Mouse (Mus musculus) hindbrain, embryonic 14.5 days (tissue): Measurements from ENCODE around the gene Iqcj. TPM values are rescaled to one million over a fixed set of nuclear protein-coding genes. Genes with fewer than 3 reads are reported as not detected.
A peak's percentile ranks its signal among the peaks of the same experiment; 100 is the strongest.

Experiments
- ATAC-seq: fragments of 200-750 bp; cut with Nextera tagmentation; 2 replicates; pipeline ENCODE4 v1.8.0; 2017; ENCODE audit warnings: moderate number of reproducible peaks, mild to moderate bottlenecking, moderate TSS enrichment, moderate library complexity; ENCODE audit not compliant: low FRiP score
- DNase-seq: peaks from one replicate; pipeline ENCODE4 v3.0.0-alpha.2; 2015; ENCODE audit warnings: low spot score
- H3K27ac ChIP-seq: fragments of 300-500 bp; sonication (generic); 2 replicates; pipeline ENCODE4 v1.5.1; 2014; ENCODE audit warnings: mild to moderate bottlenecking, moderate library complexity
- H3K27me3 ChIP-seq: fragments of 300-500 bp; sonication (generic); 2 replicates; pipeline ENCODE4 v1.6.1; 2014; ENCODE audit warnings: mild to moderate bottlenecking, low read length, mixed read lengths; ENCODE audit not compliant: control insufficient read depth, insufficient read depth
- H3K36me3 ChIP-seq: fragments of 300-500 bp; sonication (generic); replicated peaks from 2 replicates; pipeline ENCODE4 v1.6.1; 2014; ENCODE audit not compliant: control insufficient read depth, insufficient read depth
- H3K4me1 ChIP-seq: fragments of 300-500 bp; sonication (generic); replicated peaks from 2 replicates; pipeline ENCODE4 v1.6.1; 2014; ENCODE audit warnings: antibody characterized with exemption, low read length, mixed read lengths; ENCODE audit not compliant: control insufficient read depth, insufficient read depth
- H3K4me2 ChIP-seq: fragments of 300-500 bp; sonication (generic); replicated peaks from 2 replicates; pipeline ENCODE4 v1.6.1; 2014; ENCODE audit warnings: mild to moderate bottlenecking, moderate library complexity
- H3K4me3 ChIP-seq: fragments of 300-500 bp; sonication (generic); replicated peaks from 2 replicates; pipeline ENCODE4 v1.5.1; 2014; ENCODE audit warnings: mild to moderate bottlenecking, low read length
- H3K9ac ChIP-seq: fragments of 300-500 bp; sonication (generic); 2 replicates; pipeline ENCODE4 v1.6.1; 2014
- H3K9me3 ChIP-seq: fragments of 300-500 bp; sonication (generic); 2 replicates; pipeline ENCODE4 v1.6.1; 2016; ENCODE audit warnings: low read length; ENCODE audit not compliant: control insufficient read depth
- WGBS: fragments of 180-500 bp; shearing (Covaris S2); extraction: QIAGEN DNeasy Blood & Tissue Kit; methylation state at CpG from one replicate; pipeline ENCODE4 v1.1.7; 2014; 5-methylcytosine and 5-hydroxymethylcytosine counted together
- polyA plus RNA-seq: library from polyadenylated mRNA; unstranded; fragments of >200 nt; fragmentation: Nextera tagmentation; extraction: Ambion mirVana; gene quantifications from 2 replicates; pipeline ENCODE4 v1.2.1, GENCODE M21; 2014

Iqcj gene
- polyA plus RNA-seq, 1 experiment from 2014 or later = 0.72 TPM

DNA sequence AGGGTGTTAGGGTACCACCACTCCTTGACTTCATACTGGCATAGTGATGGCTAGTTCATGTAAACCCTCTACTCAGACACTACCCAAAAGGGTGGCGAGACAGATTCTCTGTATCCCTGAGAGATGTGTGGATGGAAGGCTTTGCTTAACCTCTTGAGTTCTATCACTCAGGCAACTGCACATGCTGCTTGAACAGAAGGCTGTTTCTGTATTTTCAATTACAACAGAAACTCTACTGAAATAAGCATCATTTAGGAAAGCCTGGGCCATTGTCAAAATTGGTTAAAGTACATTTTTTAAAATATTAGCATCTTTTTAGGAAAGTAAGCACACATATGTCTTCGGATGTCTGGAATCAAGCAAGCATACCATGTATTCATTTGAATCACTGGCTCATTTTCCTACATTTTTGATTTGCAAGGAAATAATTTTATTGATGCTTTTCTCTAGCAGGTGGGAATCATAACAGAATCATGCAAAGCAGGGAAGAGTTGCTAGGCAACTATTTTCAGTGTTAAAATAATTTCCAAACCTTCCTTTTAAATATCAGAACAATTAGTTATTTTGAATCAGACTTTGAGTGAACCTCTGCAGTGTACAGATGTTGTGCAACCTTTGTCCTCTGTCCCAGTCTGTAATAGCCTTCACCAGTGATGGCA lies 82.4 kb downstream of the Iqcj start:
- no peaks in the 10 kb centered on the region for H3K36me3 ChIP-seq
- no peaks in the 10 kb centered on the region for H3K27me3 ChIP-seq
- ATAC-seq (no peak), DNase-seq (no peak)
- no peak overlapping the region for H3K9ac ChIP-seq
- 0 out of 2 replicates have a peak, but pooled peaks cover 6% of the 10 kb centered on the region for H3K9me3 ChIP-seq
- H3K4me1 ChIP-seq = no peaks in the 10 kb centered on the region
- WGBS = 85% methylated on average over 2 of the region's 2 CpGs
- no peak overlapping the region for H3K4me2 ChIP-seq
- no peak overlapping the region for H3K4me3 ChIP-seq
- no peak overlapping the region for H3K27ac ChIP-seq

DNA sequence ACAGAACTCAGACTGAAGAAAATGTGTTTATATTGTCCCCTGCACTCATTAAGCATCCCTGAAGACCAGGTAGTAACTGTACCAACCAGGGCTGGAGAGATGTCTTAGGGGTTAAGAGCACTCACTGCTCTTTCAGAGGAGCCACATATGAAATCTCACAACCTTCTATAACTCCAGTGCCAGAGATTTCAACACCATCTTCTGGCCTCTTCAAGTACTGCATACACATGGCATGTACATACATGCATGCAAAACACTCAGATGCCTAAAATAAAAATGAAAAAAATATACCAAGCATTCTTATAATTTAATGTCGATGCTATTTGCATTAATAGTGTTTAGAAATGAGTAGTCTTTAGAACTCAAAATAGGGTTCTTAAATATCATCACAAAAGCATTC lies 88.0 kb downstream of the Iqcj start:
- Histone ChIP-seq H3K27me3 (no peaks in the 10 kb centered on the region), H3K4me1 (no peaks in the 10 kb centered on the region), H3K36me3 (no peaks in the 10 kb centered on the region), H3K4me2 (no peak overlapping the region), H3K4me3 (no peak overlapping the region), H3K9me3 (no peaks in the 10 kb centered on the region), H3K27ac (no peak overlapping the region), H3K9ac (no peak overlapping the region)
- ATAC-seq = no peak
- no peak for DNase-seq
- WGBS = 80% methylated on average over 1 of the region's 1 CpGs

DNA sequence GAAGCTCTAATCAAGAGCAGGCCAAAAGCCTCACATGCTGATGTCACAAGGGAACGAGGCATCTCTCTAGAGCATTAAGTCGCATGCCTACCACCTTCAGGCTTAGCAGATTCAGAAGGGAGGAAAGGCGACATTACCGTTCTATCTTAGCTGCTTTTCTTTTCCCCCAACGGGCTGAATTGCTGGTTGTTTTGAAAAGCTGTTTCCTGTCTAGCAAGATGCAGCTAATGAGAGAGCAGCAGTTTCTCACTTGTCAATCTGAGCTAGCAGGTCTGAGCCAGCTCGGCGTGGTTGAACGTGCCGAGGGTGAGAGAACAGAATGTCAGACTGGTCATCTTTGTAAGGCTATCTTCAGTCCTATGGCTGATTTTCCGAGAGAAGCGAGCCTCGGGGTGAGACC lies 91.3 kb downstream of the Iqcj start:
- Histone ChIP-seq H3K4me2 (no peak overlapping the region), H3K4me1 (no peaks in the 10 kb centered on the region), H3K36me3 (no peaks in the 10 kb centered on the region), H3K27me3 (no peaks in the 10 kb centered on the region), H3K4me3 (no peak overlapping the region), H3K27ac (no peak overlapping the region), H3K9ac (no peak overlapping the region), H3K9me3 (no peaks in the 10 kb centered on the region)
- WGBS = 61% methylated on average over 12 of the region's 12 CpGs
- no peak for ATAC-seq
- DNase-seq = no peak

DNA sequence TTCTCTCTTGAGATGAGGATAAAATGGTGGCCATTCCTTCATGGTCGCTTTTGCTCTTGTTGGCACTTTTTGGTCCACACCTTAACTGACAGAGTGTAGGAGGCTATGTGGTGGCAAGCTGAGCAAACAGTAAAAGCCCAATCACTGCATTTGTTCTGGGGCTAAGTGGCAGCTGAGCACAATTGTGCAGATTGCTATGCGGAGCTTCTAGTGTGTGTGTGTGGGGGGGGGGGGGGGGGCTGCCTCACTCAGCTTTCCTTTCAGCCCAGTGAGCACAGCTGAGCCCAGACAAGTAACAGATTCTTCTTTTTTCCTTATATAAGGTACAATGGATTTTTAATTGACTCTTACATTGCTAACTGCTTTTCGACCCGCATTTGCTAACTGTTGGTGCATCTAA lies 110.4 kb downstream of the Iqcj start:
- Histone ChIP-seq H3K4me1 (no peaks in the 10 kb centered on the region), H3K9me3 (no peaks in the 10 kb centered on the region), H3K27ac (no peak overlapping the region), H3K4me3 (no peak overlapping the region), H3K4me2 (no peak overlapping the region), H3K27me3 (no peaks in the 10 kb centered on the region), H3K9ac (no peak overlapping the region), H3K36me3 (no peaks in the 10 kb centered on the region)
- no peak for DNase-seq
- WGBS = 67% methylated on average over 4 of the region's 4 CpGs
- ATAC-seq = 0 out of 2 replicates have a peak, but pooled peaks have one; percentile 60

DNA sequence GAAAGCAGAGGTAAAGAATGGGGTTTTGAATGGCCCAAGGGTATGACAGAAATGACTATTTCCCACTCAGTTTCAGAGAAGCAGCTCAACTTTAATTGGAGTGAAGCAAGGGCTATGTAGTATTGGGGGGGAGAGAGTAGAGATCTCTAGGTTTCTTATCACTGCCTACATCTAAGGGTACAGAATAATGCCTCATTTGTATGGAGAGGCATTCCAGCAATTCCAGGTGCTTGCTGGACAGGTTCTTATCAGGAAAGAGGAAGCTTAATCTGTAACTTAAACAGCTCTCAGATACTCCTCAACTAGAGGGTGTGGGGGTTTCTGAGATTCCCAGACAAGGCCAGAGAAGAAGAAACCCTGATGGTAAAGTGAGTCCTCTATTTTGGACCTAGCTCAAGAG lies 120.3 kb downstream of the Iqcj start:
- DNase-seq = no peak

DNA sequence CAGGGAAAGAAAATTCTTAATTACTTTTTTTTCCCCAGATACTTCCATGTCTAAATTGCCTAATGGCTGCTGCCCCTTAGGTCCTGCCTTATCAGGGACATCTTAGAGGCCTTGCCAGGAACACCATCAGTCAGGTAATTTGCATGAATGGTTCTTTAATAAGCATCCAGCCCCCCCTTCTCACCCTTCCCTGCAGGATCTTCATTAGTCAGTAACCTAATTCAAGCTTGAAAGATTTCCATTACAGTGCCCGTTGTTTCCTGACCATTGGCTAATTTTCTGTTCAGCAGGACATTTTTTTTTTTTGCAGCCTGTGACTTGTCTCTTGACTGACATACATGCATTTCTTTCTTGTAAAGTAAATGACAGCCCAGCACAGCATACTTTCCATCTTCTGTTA lies 123.8 kb downstream of the Iqcj start:
- DNase-seq (peak; percentile 26), ATAC-seq (no peak; the same call in 1 of the 2 replicates)
- no peak overlapping the region for H3K4me3 ChIP-seq
- no peaks in the 10 kb centered on the region for H3K27me3 ChIP-seq
- WGBS = 24% methylated on average over 1 of the region's 1 CpGs
- H3K36me3 ChIP-seq = no peaks in the 10 kb centered on the region
- H3K9me3 ChIP-seq = no peaks in the 10 kb centered on the region
- no peak overlapping the region for H3K27ac ChIP-seq
- H3K9ac ChIP-seq = no peak overlapping the region
- H3K4me2 ChIP-seq = no peak overlapping the region
- peaks cover 7% of the 10 kb centered on the region; the same call in 1 of the 2 replicates for H3K4me1 ChIP-seq

More for the DNA sequence above, 120.3 kb downstream of the Iqcj start:
- Histone ChIP-seq H3K27ac (no peak overlapping the region), H3K4me1 (peaks cover 7% of the 10 kb centered on the region; the same call in 1 of the 2 replicates), H3K9me3 (no peaks in the 10 kb centered on the region), H3K27me3 (no peaks in the 10 kb centered on the region), H3K4me2 (no peak overlapping the region), H3K36me3 (no peaks in the 10 kb centered on the region), H3K4me3 (no peak overlapping the region), H3K9ac (no peak overlapping the region)
- no peak for ATAC-seq

DNA sequence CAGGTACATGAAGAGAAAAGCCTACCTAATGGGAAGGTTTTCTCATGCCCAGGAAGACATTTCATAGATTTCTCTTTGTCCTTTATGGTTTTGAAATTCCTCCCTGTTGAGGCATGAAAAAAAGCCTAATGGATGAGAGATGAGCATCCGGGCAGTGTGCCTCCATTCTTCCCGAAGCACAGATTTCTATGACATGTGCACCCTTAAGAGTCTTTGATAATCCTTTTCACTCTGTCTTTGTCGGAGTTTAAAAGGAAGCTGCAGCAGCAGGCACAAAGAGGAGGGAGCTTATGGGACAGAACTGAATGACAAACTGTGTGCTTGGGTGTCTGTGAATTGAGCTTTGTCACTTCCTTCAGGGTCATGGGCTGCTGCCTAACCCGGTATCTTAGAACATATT lies 127.4 kb downstream of the Iqcj start:
- H3K9ac ChIP-seq = no peak overlapping the region
- H3K27ac ChIP-seq = no peak overlapping the region
- peaks cover 7% of the 10 kb centered on the region; the same call in 1 of the 2 replicates for H3K4me1 ChIP-seq
- no peaks in the 10 kb centered on the region for H3K36me3 ChIP-seq
- H3K27me3 ChIP-seq = no peaks in the 10 kb centered on the region
- H3K4me2 ChIP-seq = no peak overlapping the region
- H3K4me3 ChIP-seq = no peak overlapping the region
- WGBS = 32% methylated on average over 4 of the region's 4 CpGs
- ATAC-seq (no peak), DNase-seq (no peak)
- H3K9me3 ChIP-seq = no peaks in the 10 kb centered on the region

DNA sequence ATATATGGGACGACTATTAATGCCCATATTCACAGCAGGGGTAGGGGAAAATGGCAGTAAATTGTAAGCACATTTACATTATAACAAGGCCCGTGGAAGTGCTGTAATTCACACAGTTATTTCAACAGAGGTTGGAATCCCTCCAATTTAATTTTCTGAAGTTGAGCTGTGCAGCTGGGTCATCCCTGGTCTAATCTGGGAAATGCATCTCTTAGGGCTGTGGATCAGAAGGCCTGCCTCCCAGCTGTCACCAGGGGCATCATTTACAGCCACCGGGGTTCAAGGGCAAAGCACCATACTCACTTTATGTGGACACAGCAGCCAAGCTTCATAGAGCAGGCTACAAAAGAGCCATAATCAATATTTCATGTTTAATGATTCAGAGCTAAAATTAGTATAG lies 144.1 kb downstream of the Iqcj start:
- peak; percentile 77; the same call in 1 of the 2 replicates for ATAC-seq
- Histone ChIP-seq H3K4me1 (no peaks in the 10 kb centered on the region), H3K27me3 (no peaks in the 10 kb centered on the region), H3K9me3 (no peaks in the 10 kb centered on the region), H3K27ac (no peak overlapping the region), H3K36me3 (no peaks in the 10 kb centered on the region), H3K9ac (no peak overlapping the region), H3K4me2 (no peak overlapping the region), H3K4me3 (no peak overlapping the region)
- WGBS = 15% methylated on average over 3 of the region's 3 CpGs
- DNase-seq = peak; percentile 38

DNA sequence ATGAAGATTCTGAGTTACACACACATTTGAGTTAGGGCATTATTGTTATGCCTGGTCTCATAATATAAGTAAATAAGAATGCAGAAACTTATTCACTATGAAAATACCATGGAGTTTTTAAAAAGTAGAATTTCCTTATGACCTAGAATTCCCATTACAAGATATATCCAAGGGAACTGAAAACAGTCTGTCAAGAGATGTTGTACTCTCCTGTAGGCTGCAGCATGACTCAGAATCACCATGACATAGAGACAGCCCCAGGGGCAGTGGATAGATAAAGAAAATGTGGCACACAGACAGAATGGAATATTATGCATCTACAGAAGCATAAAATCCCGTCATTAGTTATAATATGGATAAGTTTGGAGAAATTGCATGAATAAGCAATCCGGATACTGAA lies 150.9 kb downstream of the Iqcj start:
- no peaks in the 10 kb centered on the region for H3K27me3 ChIP-seq
- H3K9me3 ChIP-seq = no peaks in the 10 kb centered on the region
- DNase-seq = no peak
- H3K4me3 ChIP-seq = no peak overlapping the region
- no peak overlapping the region for H3K27ac ChIP-seq
- no peak overlapping the region for H3K9ac ChIP-seq
- H3K4me2 ChIP-seq = no peak overlapping the region
- 92% methylated on average over 2 of the region's 2 CpGs for WGBS
- no peak for ATAC-seq
- H3K4me1 ChIP-seq = peaks cover 11% of the 10 kb centered on the region
- H3K36me3 ChIP-seq = no peaks in the 10 kb centered on the region
